Mouse (Mus musculus): ENCODE results near the gene Btg4. TPM values are rescaled to one million over a fixed set of nuclear protein-coding genes. Genes with fewer than 3 reads are reported as not detected.

Btg4 gene
- polyA plus RNA-seq, 1 experiment from 2014 or later: not detected

MicroRNAs within 50 kb of the gene (microRNA counts, 519-probe panel; counts per million panel counts)
- microRNA mmu-miR-34b-3p (2,360 counts per million, percentile 38 among the panel's probes with 10 or more counts), microRNA mmu-miR-34b-5p (2,491 counts per million, percentile 50 among the panel's probes with 10 or more counts), microRNA mmu-miR-34c (3,218 counts per million, percentile 85 among the panel's probes with 10 or more counts)

Small RNAs within 50 kb of the gene (microRNA-seq; reads per million reads assigned to microRNA genes)
- 25.9 reads per million, percentile 38 among the genes with 10 or more reads in this experiment for gene Mir34b
- 724 reads per million, percentile 73 among the genes with 10 or more reads in this experiment for gene Mir34c

Other genes starting within 250 kb of the Btg4 start
- 62.1 and 66.1 TPM in 2 replicates for gene Ppp2r1b, start 215.6 kb upstream of the Btg4 start, polyA plus RNA-seq (2015; fragmentation: Nextera tagmentation; extraction: Ambion mirVana)
- gene Sik2, start 51.8 kb upstream of the Btg4 start, polyA plus RNA-seq (2015; fragmentation: Nextera tagmentation; extraction: Ambion mirVana): 13.2 and 14.5 TPM in 2 replicates
- 5.8 and 9.9 TPM in 2 replicates for gene Layn, start 16.2 kb downstream of the Btg4 start, polyA plus RNA-seq (2015; fragmentation: Nextera tagmentation; extraction: Ambion mirVana)
- gene 4833427G06Rik, start 41.2 kb downstream of the Btg4 start, polyA plus RNA-seq (2015; fragmentation: Nextera tagmentation; extraction: Ambion mirVana): 2.2 and 2.5 TPM in 2 replicates
- gene Gm32742, start 104.6 kb downstream of the Btg4 start, polyA plus RNA-seq (2015; fragmentation: Nextera tagmentation; extraction: Ambion mirVana): 0.03 and 0.09 TPM in 2 replicates
- gene Pou2af1, start 152.8 kb downstream of the Btg4 start, polyA plus RNA-seq (2015; fragmentation: Nextera tagmentation; extraction: Ambion mirVana): 0.14 and 0.30 TPM in 2 replicates
- gene Colca2, start 217.7 kb downstream of the Btg4 start, polyA plus RNA-seq (2015; fragmentation: Nextera tagmentation; extraction: Ambion mirVana): 7.5 and 7.9 TPM in 2 replicates